Comparison of ENCODE assay signal across 11 mouse cellular contexts in genomic region chr17:80786061-80786851, GRCm38 (mm10). TPM values are rescaled to one million over a fixed set of nuclear protein-coding genes. Genes with fewer than 3 reads are reported as not detected.
DNase-seq lines count a peak whose midpoint lies in the region; ATAC-seq and TF ChIP-seq lines count a peak whose summit lies in the region.
"Had no signal": no experiment of that assay in that cellular context is flagged by ENCODE, and none has a peak within 500 bp of the region (broad histone marks: within the 10 kb centered on the region; RNA-seq: fewer than 3 reads in every experiment).

No protein-coding gene starts in this region.

- peaks cover 4% of the 10 kb centered on the region; the same call in 1 of the 2 replicates for H3K4me1 ChIP-seq in liver, embryonic 15.5 days (replicated peaks)
- H3K4me1 ChIP-seq in liver, embryonic 11.5 days (replicated peaks; ENCODE audit: control insufficient read depth, insufficient read depth, low read length) = no peaks in the 10 kb centered on the region; the same call in 1 of the 2 replicates
- H3K4me1 ChIP-seq in embryonic fibroblast, embryonic 13.5 days (ENCODE audit: control insufficient read depth, insufficient read depth, low read length) = peaks cover 3% of the 10 kb centered on the region; the same call in 1 of the 2 replicates
- H3K4me1 ChIP-seq in stomach, embryonic 16.5 days (ENCODE audit: control insufficient read depth, insufficient read depth, low read length) = peaks cover 23% of the 10 kb centered on the region

- H3K27me3 ChIP-seq in liver, embryonic 15.5 days = no peaks in the 10 kb centered on the region
- no peaks in the 10 kb centered on the region for H3K27me3 ChIP-seq in liver, embryonic 11.5 days (replicated peaks; ENCODE audit: control insufficient read depth, insufficient read depth, low read length)
- H3K27me3 ChIP-seq in stomach, embryonic 16.5 days (ENCODE audit: control insufficient read depth, insufficient read depth, low read length) = no peaks in the 10 kb centered on the region

- no peak overlapping the region for H3K4me3 ChIP-seq in liver, embryonic 15.5 days (replicated peaks)
- no peak overlapping the region for H3K4me3 ChIP-seq in liver, embryonic 11.5 days (ENCODE audit: low read depth, low read length)
- no peak overlapping the region for H3K4me3 ChIP-seq in embryonic fibroblast, embryonic 13.5 days (ENCODE audit: insufficient read depth, low read length)
- H3K4me3 ChIP-seq in stomach, embryonic 16.5 days (replicated peaks; ENCODE audit: low read length) = no peak overlapping the region

- no peak for TF ChIP-seq CTCF in embryonic fibroblast, embryonic 13.5 days (IDR thresholded peaks at IDR 0.05; ENCODE audit: borderline replicate concordance, insufficient read depth, low read length)

- H3K4me2 ChIP-seq in liver, embryonic 15.5 days = no peak overlapping the region
- H3K4me2 ChIP-seq in liver, embryonic 11.5 days = no peak overlapping the region
- H3K4me2 ChIP-seq in stomach, embryonic 16.5 days (ENCODE audit: low read depth, low read length) = no peak overlapping the region
- H3K4me2 ChIP-seq: heart, embryonic 11.5 days; midbrain, embryonic 11.5 days had no signal

- 63% methylated on average over 8 of the region's 8 CpGs for WGBS in liver, embryonic 15.5 days (ENCODE audit: insufficient replicate concordance)
- WGBS in liver, embryonic 11.5 days = 77% methylated on average over 8 of the region's 8 CpGs
- 34% methylated on average over 8 of the region's 8 CpGs for WGBS in stomach, embryonic 16.5 days

- ATAC-seq in liver, embryonic 15.5 days (ENCODE audit: insufficient read depth) = 0 out of 2 replicates have a peak, but pooled peaks have one; percentile 4
- no peak for ATAC-seq in liver, embryonic 11.5 days (replicated peaks; ENCODE audit: low FRiP score)
- peak; percentile 39 for ATAC-seq in stomach, embryonic 16.5 days (ENCODE audit: insufficient read depth, low FRiP score)

- TF ChIP-seq POLR2A in embryonic fibroblast, embryonic 13.5 days (IDR thresholded peaks at IDR 0.05; ENCODE audit: low read depth, low read length) = no peak

- no peak for DNase-seq in liver, embryonic 11.5 days (ENCODE audit: low spot score)
- peak; percentile 41 to 53 for DNase-seq in kidney, postnatal 25 days
- no peak for DNase-seq in frontal cortex, postnatal 36 days (ENCODE audit: low spot score in 2 of 2)
- DNase-seq in gastrocnemius, postnatal 25 days = no peak
- no peak for DNase-seq in c-Kit-positive CD71-positive TER-119-positive erythroid progenitor cells, embryonic 14.5 days (ENCODE audit: low spot score)
- DNase-seq: thymus, adult 18-20 months had no signal

- H3K36me3 ChIP-seq in liver, embryonic 15.5 days (replicated peaks) = no peaks in the 10 kb centered on the region
- no peaks in the 10 kb centered on the region for H3K36me3 ChIP-seq in liver, embryonic 11.5 days (ENCODE audit: control insufficient read depth, insufficient read depth, low read length)
- no peaks in the 10 kb centered on the region for H3K36me3 ChIP-seq in stomach, embryonic 16.5 days (ENCODE audit: control insufficient read depth, insufficient read depth, low read length)

- no peaks in the 10 kb centered on the region for H3K9me3 ChIP-seq in liver, embryonic 15.5 days (replicated peaks)
- H3K9me3 ChIP-seq in liver, embryonic 11.5 days (ENCODE audit: control insufficient read depth, low read length) = no peaks in the 10 kb centered on the region
- H3K9me3 ChIP-seq in stomach, embryonic 16.5 days (replicated peaks; ENCODE audit: control insufficient read depth, low read length) = no peaks in the 10 kb centered on the region

- peak overlapping the region; percentile 61 for H3K27ac ChIP-seq in liver, embryonic 15.5 days (replicated peaks)
- H3K27ac ChIP-seq in liver, embryonic 11.5 days (ENCODE audit: low read depth, low read length) = no peak overlapping the region
- peak overlapping the region; percentile 97 for H3K27ac ChIP-seq in embryonic fibroblast, embryonic 13.5 days (ENCODE audit: insufficient read depth, low read length)
- peak overlapping the region; percentile 80 for H3K27ac ChIP-seq in stomach, embryonic 16.5 days (ENCODE audit: low read length)

- H3K9ac ChIP-seq in liver, embryonic 15.5 days = no peak overlapping the region
- no peak overlapping the region for H3K9ac ChIP-seq in liver, embryonic 11.5 days (ENCODE audit: low read depth, low read length)
- H3K9ac ChIP-seq in stomach, embryonic 16.5 days (ENCODE audit: low read length) = no peak overlapping the region

RNA-seq across cellular contexts. Expression of gene Map4k3, which starts 58.0 kb away (rescaled TPM):
- 4.1 TPM in 2 replicates for polyA plus RNA-seq in liver, embryonic 15.5 days (2015; fragmentation: Nextera tagmentation; extraction: Ambion mirVana)
- 9.9 TPM in 2 replicates for polyA plus RNA-seq in liver, embryonic 11.5 days (2014; fragmentation: Nextera tagmentation; extraction: Ambion mirVana)
- 99.4 and 100 TPM in 2 replicates for polyA plus RNA-seq in embryonic fibroblast, embryonic 13.5 days (2011; ENCODE audit: insufficient read length, low read depth, missing spikeins)
- 20.0 and 21.5 TPM in 2 replicates for polyA plus RNA-seq in stomach, embryonic 16.5 days (2015; fragmentation: Nextera tagmentation; extraction: Ambion mirVana)
- total RNA-seq in gastrocnemius, postnatal 25 days (2021) = 10 to 100 TPM; 12.4 to 15.0 TPM

Comparison
In these comparisons a context has a peak if more than half of its experiments do, and no peak if none do; other contexts are left out.
1. DNase-seq: peak in kidney, postnatal 25 days (2 of 2); none in liver, embryonic 11.5 days (single experiment), frontal cortex, postnatal 36 days (0 of 2), gastrocnemius, postnatal 25 days (single experiment) and c-Kit-positive CD71-positive TER-119-positive erythroid progenitor cells, embryonic 14.5 days (single experiment).